Mouse (Mus musculus) erythroblast, embryonic 14.5 days (primary cell): ENCODE results near the gene Srgap1. TPM values are rescaled to one million over a fixed set of nuclear protein-coding genes. Genes with fewer than 3 reads are reported as not detected.

Source experiments
- H3K27me3 ChIP-seq: 2 replicates; pipeline ENCODE4 v1.6.1; 2012; ENCODE audit warnings: inconsistent platforms; ENCODE audit not compliant: control insufficient read depth
- H3K36me3 ChIP-seq: 2 replicates; pipeline ENCODE4 v1.6.1; 2012; ENCODE audit warnings: mild to moderate bottlenecking, inconsistent platforms; ENCODE audit not compliant: control insufficient read depth
- H3K4me1 ChIP-seq: 2 replicates; pipeline ENCODE4 v1.6.1; 2012; ENCODE audit warnings: inconsistent platforms; ENCODE audit not compliant: control insufficient read depth
- H3K4me3 ChIP-seq: replicated peaks from 2 replicates; pipeline ENCODE3; 2012; ENCODE audit warnings: moderate library complexity, mild to moderate bottlenecking, inconsistent platforms
- H3K9me3 ChIP-seq: 2 replicates; pipeline ENCODE4 v1.6.1; 2012; ENCODE audit warnings: low read length, inconsistent platforms, mixed read lengths; ENCODE audit not compliant: control insufficient read depth
- GATA1 ChIP-seq: IDR thresholded peaks from 2 replicates; pipeline ENCODE4 v1.6.1; 2012; ENCODE audit warnings: low read length, inconsistent platforms, mixed read lengths
- TAL1 ChIP-seq: IDR thresholded peaks from 3 replicates; pipeline ENCODE4 v1.6.1; 2012; ENCODE audit warnings: low read length, inconsistent platforms, mixed read lengths
- polyA plus RNA-seq: library from polyadenylated mRNA; stranded (reverse); fragments of >175 nt; gene quantifications from 2 replicates; pipeline ENCODE4 v1.2.3, GENCODE M21; 2012

Srgap1 gene
- polyA plus RNA-seq, 1 experiment: 0.20 TPM

DNA sequence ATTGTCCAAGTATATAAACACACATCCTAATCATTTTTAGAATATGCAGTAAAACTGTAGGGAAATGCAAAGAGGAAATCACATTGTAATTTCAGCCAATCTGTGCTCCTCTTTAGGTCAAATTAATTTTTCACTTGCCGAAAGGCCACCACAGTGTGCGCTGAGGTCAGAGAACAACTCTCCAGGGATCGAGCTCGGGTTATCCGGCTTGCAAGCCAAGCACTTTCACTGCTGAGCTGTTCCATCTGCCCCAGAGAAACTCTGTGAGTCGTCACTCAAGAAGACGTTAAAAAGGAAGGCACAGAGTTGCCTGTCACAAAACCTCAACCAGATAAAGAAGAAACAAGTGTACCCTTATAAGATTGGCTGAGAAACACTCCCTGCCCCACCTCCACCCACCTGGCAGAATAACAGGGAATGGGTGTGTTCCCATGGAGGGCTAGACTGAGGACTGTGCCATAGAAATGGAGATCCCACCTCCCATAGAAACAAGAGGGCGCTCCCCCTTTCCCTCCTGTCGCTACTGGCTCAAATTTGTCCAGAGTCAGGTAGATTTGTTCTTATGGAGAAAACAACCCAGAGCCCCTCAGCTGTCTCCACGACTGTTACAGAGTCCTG lies 63.0 kb downstream of the Srgap1 start:
- Histone ChIP-seq H3K4me1 (no peaks in the 10 kb centered on the region), H3K27me3 (no peaks in the 10 kb centered on the region), H3K9me3 (no peaks in the 10 kb centered on the region), H3K36me3 (no peaks in the 10 kb centered on the region), H3K4me3 (no peak overlapping the region)
- TF ChIP-seq TAL1 (no peak), GATA1 (no peak)

GRCm38 (mm10) chr10:121975330-121975729 lies 71.8 kb downstream of the Srgap1 start:
- Histone ChIP-seq H3K9me3 (no peaks in the 10 kb centered on the region), H3K36me3 (no peaks in the 10 kb centered on the region), H3K4me3 (no peak overlapping the region), H3K4me1 (no peaks in the 10 kb centered on the region), H3K27me3 (no peaks in the 10 kb centered on the region)
- TF ChIP-seq TAL1: no peak
- no peak for TF ChIP-seq GATA1

GRCm38 (mm10) chr10:121974591-121974990 lies 72.5 kb downstream of the Srgap1 start:
- Histone ChIP-seq H3K9me3 (no peaks in the 10 kb centered on the region), H3K36me3 (no peaks in the 10 kb centered on the region), H3K4me1 (no peaks in the 10 kb centered on the region), H3K4me3 (no peak overlapping the region), H3K27me3 (no peaks in the 10 kb centered on the region)
- no peak for TF ChIP-seq GATA1
- TF ChIP-seq TAL1: no peak

GRCm38 (mm10) chr10:121973281-121973680 lies 73.8 kb downstream of the Srgap1 start:
- no peaks in the 10 kb centered on the region for H3K36me3 ChIP-seq
- no peaks in the 10 kb centered on the region for H3K9me3 ChIP-seq
- no peaks in the 10 kb centered on the region for H3K27me3 ChIP-seq
- no peak overlapping the region for H3K4me3 ChIP-seq
- no peak for TF ChIP-seq GATA1
- TF ChIP-seq TAL1: no peak
- no peaks in the 10 kb centered on the region for H3K4me1 ChIP-seq

DNA sequence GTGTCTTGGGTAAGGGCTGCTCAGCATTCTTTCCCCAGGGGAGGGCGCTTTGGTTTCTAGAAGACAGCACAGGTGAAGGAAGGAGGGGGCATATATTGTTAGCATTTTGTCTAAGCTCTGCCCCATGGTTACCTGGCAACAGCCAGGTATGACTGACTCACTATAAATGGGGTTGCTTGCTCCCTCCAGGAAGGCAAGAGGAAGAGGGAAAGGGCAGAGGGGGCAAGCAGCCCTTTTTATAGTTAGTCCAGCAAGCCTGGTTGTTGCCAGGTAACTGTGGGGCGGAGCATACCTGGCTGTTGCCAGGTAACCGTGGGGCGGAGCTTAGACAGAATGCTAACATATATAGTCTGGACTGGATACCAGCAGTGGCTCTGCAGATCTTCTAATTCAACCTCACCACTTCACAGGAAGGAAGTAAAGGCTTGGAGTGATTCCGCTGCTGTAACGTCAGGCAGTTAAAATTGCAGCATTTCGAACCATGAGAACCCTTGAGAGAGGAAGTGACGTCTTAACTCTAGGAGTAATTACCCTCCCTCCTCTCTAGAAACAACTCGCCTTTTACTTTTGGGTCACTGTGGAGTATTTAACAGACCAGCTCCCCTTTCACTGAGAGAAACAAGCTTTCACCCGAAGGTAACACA lies 74.7 kb downstream of the Srgap1 start:
- H3K4me3 ChIP-seq: no peak overlapping the region
- H3K36me3 ChIP-seq: no peaks in the 10 kb centered on the region
- no peaks in the 10 kb centered on the region for H3K27me3 ChIP-seq
- TF ChIP-seq TAL1: no peak
- TF ChIP-seq GATA1: no peak
- H3K4me1 ChIP-seq: no peaks in the 10 kb centered on the region
- no peaks in the 10 kb centered on the region for H3K9me3 ChIP-seq

GRCm38 (mm10) chr10:121971658-121972057 lies 75.5 kb downstream of the Srgap1 start:
- no peaks in the 10 kb centered on the region for H3K9me3 ChIP-seq
- no peaks in the 10 kb centered on the region for H3K4me1 ChIP-seq
- no peaks in the 10 kb centered on the region for H3K27me3 ChIP-seq
- TF ChIP-seq GATA1: no peak
- TF ChIP-seq TAL1: no peak
- H3K36me3 ChIP-seq: no peaks in the 10 kb centered on the region
- H3K4me3 ChIP-seq: no peak overlapping the region

DNA sequence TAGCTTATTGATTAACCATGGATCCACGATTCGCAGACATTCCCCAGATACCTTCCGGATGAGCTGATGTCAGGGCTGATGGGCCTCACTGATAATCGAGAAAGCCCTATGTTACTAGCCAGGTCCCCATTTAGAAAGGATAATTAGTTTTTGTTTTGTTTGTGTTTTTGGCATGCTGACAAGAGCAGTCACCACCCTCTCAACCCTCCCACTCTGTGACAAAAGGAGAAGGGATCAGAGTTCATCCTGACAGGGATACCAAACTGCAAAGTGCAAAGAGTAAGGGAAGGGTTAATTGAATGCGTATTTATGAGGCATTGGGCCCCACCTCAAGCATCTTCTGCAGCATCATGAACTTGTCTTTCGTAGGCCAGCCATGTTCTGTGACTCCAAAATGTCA lies 76.2 kb downstream of the Srgap1 start:
- H3K9me3 ChIP-seq: no peaks in the 10 kb centered on the region

GRCm38 (mm10) chr10:121964114-121964513 lies 83.0 kb downstream of the Srgap1 start:
- no peaks in the 10 kb centered on the region for H3K36me3 ChIP-seq
- no peaks in the 10 kb centered on the region for H3K4me1 ChIP-seq
- no peaks in the 10 kb centered on the region for H3K9me3 ChIP-seq
- no peak overlapping the region for H3K4me3 ChIP-seq
- no peaks in the 10 kb centered on the region for H3K27me3 ChIP-seq
- TF ChIP-seq GATA1: no peak
- no peak for TF ChIP-seq TAL1

More for the DNA sequence above, 76.2 kb downstream of the Srgap1 start:
- H3K4me1 ChIP-seq: no peaks in the 10 kb centered on the region
- no peak for TF ChIP-seq TAL1
- H3K27me3 ChIP-seq: no peaks in the 10 kb centered on the region
- no peak overlapping the region for H3K4me3 ChIP-seq
- H3K36me3 ChIP-seq: no peaks in the 10 kb centered on the region

- no peak for TF ChIP-seq TAL1
- TF ChIP-seq GATA1: no peak
- no peak overlapping the region for H3K4me3 ChIP-seq
- H3K36me3 ChIP-seq: no peaks in the 10 kb centered on the region
Observed at GRCm38 (mm10) chr10:121962053-121962452, 85.1 kb downstream of the Srgap1 start.

More at GRCm38 (mm10) chr10:121962053-121962452, 85.1 kb downstream of the Srgap1 start:
- no peaks in the 10 kb centered on the region for H3K27me3 ChIP-seq
- H3K9me3 ChIP-seq: no peaks in the 10 kb centered on the region
- H3K4me1 ChIP-seq: no peaks in the 10 kb centered on the region
